Mouse (Mus musculus): ENCODE measurements around the gene Rhbdl1. TPM values are rescaled to one million over a fixed set of nuclear protein-coding genes. Genes with fewer than 3 reads are reported as not detected.

The Rhbdl1 gene
- polyA plus RNA-seq, 1 experiment from 2014 or later, result 2.7 TPM

GRCm38 (mm10) chr17:25833961-25834594, 3.0 kb downstream of the Rhbdl1 start:
- Histone ChIP-seq H3K4me2 (replicated peaks; ENCODE audit: low read depth, low read length) (peak overlapping the region; percentile 99), H3K4me3 (ENCODE audit: low read depth, low read length) (peak overlapping the region; percentile 81), H3K36me3 (ENCODE audit: control insufficient read depth, insufficient read depth, low read length) (peaks cover 36% of the 10 kb centered on the region), H3K4me1 (ENCODE audit: control insufficient read depth, insufficient read depth, low read length) (peaks cover 55% of the 10 kb centered on the region), H3K9ac (replicated peaks; ENCODE audit: low read depth, low read length) (peak overlapping the region; percentile 74; the same call in 1 of the 2 replicates), H3K27me3 (ENCODE audit: control insufficient read depth, insufficient read depth, low read length) (no peaks in the 10 kb centered on the region), H3K9me3 (ENCODE audit: control insufficient read depth, low read depth, low read length) (no peaks in the 10 kb centered on the region), H3K27ac (ENCODE audit: low read length) (peak overlapping the region; percentile 94; the same call in 1 of the 2 replicates)
- ATAC-seq (ENCODE audit: insufficient number of reproducible peaks, insufficient read depth, low FRiP score, low read depth), result no peak
- WGBS, result 20% methylated on average over 6 of the region's 6 CpGs

- no peaks in the 10 kb centered on the region for H3K27me3 ChIP-seq (ENCODE audit: control insufficient read depth, insufficient read depth, low read length)
- peak; percentile 66 for ATAC-seq (ENCODE audit: insufficient number of reproducible peaks, insufficient read depth, low FRiP score, low read depth)
- WGBS, result under 1% methylated on average over 24 of the region's 24 CpGs
- peak within 1 kb of the TSS; percentile 74 for H3K9ac ChIP-seq (replicated peaks; ENCODE audit: low read depth, low read length)
- peaks cover 58% of the 10 kb centered on the region for H3K4me1 ChIP-seq (ENCODE audit: control insufficient read depth, insufficient read depth, low read length)
- H3K36me3 ChIP-seq (ENCODE audit: control insufficient read depth, insufficient read depth, low read length), result peaks cover 31% of the 10 kb centered on the region
- peak within 1 kb of the TSS; percentile 94 for H3K27ac ChIP-seq (ENCODE audit: low read length)
- H3K4me3 ChIP-seq (ENCODE audit: low read depth, low read length), result peak within 1 kb of the TSS; percentile 81
- no peaks in the 10 kb centered on the region for H3K9me3 ChIP-seq (ENCODE audit: control insufficient read depth, low read depth, low read length)
- H3K4me2 ChIP-seq (replicated peaks; ENCODE audit: low read depth, low read length), result peak within 1 kb of the TSS; percentile 99
Observed at GRCm38 (mm10) chr17:25833291-25833663, 3.8 kb downstream of the Rhbdl1 start, which contains the start of gene Stub1. Stub1 (minus strand) TSS chr17:25833404.

GRCm38 (mm10) chr17:25832436-25833290, 4.4 kb downstream of the Rhbdl1 start:
- peak overlapping the region; percentile 99 for H3K4me2 ChIP-seq (replicated peaks; ENCODE audit: low read depth, low read length)

DNA sequence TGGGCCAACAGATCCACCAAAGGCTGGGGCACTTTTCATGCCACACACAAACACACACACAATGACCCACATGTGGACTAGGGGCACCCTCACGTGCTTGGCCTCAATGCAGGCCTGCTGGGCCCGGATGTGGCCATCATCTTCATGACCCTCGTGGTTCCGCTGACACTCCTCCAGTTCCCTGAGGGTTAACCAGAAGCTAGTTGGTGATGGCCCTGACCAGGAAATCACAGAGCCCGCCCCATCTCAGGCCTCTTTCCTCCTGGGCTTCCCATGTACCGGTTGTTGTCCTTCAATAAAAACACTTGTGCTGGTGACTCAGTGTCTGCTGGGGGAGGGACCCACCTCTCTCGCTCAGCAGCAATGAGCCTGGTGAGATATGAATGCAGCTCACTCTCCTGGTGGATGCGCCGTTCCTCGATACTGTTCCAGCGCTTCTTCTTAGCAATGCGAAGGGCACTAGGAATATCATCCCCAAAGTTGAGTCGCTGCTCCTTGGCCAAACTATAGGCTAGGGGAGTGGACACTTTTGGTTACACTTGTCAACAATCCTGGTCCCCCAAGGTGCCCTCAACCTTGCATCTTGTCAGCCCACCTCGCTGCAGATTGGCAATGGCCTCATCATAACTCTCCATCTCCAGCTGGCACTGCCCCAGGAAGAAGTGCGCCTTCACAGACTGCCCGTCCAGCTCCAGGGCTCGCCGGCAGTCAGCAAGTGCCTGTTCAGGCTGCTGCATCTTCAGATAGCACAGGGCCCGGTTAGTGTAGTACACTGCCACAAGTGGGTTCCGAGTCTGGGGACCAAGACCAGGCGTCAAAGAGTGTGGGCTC, 5.4 kb downstream of the Rhbdl1 start:
- H3K27me3 ChIP-seq (ENCODE audit: control insufficient read depth, insufficient read depth, low read length), result no peaks in the 10 kb centered on the region
- peaks cover 28% of the 10 kb centered on the region for H3K36me3 ChIP-seq (ENCODE audit: control insufficient read depth, insufficient read depth, low read length)
- peak overlapping the region; percentile 88 for H3K27ac ChIP-seq (ENCODE audit: low read length)
- H3K9me3 ChIP-seq (ENCODE audit: control insufficient read depth, low read depth, low read length), result no peaks in the 10 kb centered on the region
- peak overlapping the region; percentile 81 for H3K4me3 ChIP-seq (ENCODE audit: low read depth, low read length)
- H3K4me1 ChIP-seq (ENCODE audit: control insufficient read depth, insufficient read depth, low read length), result peaks cover 50% of the 10 kb centered on the region
- peak overlapping the region; percentile 74 for H3K9ac ChIP-seq (replicated peaks; ENCODE audit: low read depth, low read length)
- peak overlapping the region; percentile 99 for H3K4me2 ChIP-seq (replicated peaks; ENCODE audit: low read depth, low read length)
- no peak for ATAC-seq (ENCODE audit: insufficient number of reproducible peaks, insufficient read depth, low FRiP score, low read depth)
- 55% methylated on average over 21 of the region's 21 CpGs for WGBS

More at GRCm38 (mm10) chr17:25832436-25833290, 4.4 kb downstream of the Rhbdl1 start:
- Histone ChIP-seq H3K9me3 (ENCODE audit: control insufficient read depth, low read depth, low read length) (no peaks in the 10 kb centered on the region), H3K4me1 (ENCODE audit: control insufficient read depth, insufficient read depth, low read length) (peaks cover 60% of the 10 kb centered on the region), H3K9ac (replicated peaks; ENCODE audit: low read depth, low read length) (peak overlapping the region; percentile 74), H3K27ac (ENCODE audit: low read length) (peak overlapping the region; percentile 94), H3K36me3 (ENCODE audit: control insufficient read depth, insufficient read depth, low read length) (peaks cover 25% of the 10 kb centered on the region), H3K27me3 (ENCODE audit: control insufficient read depth, insufficient read depth, low read length) (no peaks in the 10 kb centered on the region), H3K4me3 (ENCODE audit: low read depth, low read length) (peak overlapping the region; percentile 81)
- ATAC-seq (ENCODE audit: insufficient number of reproducible peaks, insufficient read depth, low FRiP score, low read depth), result peak; percentile 87
- under 1% methylated on average over 70 of the region's 77 CpGs for WGBS

- 83% methylated on average over 14 of the region's 14 CpGs for WGBS
- H3K9ac ChIP-seq (replicated peaks; ENCODE audit: low read depth, low read length), result no peak overlapping the region
Observed at GRCm38 (mm10) chr17:25830806-25831431, 6.2 kb downstream of the Rhbdl1 start.

DNA sequence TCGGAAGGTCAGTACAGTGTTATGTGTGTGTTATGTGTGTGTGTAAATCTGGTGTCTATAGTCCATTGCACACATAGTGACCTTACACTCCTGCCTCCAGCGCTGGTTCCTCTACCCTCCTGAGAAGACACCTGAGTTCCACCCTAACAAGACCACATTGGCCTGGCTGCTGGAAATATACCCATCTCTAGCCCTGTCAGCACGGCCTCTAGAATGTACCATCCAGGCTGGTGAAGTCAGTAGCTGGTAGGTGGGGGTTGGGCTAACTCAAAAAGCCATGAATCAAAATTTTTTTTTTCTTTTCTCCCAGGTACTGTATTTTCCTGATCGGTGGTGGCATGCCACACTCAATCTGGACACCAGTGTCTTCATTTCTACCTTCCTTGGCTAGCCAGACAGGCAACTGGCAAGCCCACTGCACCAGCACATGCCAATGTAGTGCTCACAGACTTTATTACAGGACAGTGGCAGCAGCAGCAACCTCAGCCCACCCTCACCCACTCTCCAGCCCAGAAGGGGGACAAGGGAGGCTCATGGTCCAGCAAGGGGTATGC, 6.8 kb downstream of the Rhbdl1 start:
- H3K4me1 ChIP-seq (ENCODE audit: control insufficient read depth, insufficient read depth, low read length), result peaks cover 38% of the 10 kb centered on the region
- H3K4me2 ChIP-seq (replicated peaks; ENCODE audit: low read depth, low read length), result peak overlapping the region; percentile 91
- 77% methylated on average over 4 of the region's 4 CpGs for WGBS
- H3K36me3 ChIP-seq (ENCODE audit: control insufficient read depth, insufficient read depth, low read length), result peaks cover 38% of the 10 kb centered on the region
- H3K27me3 ChIP-seq (ENCODE audit: control insufficient read depth, insufficient read depth, low read length), result no peaks in the 10 kb centered on the region
- no peak overlapping the region for H3K9ac ChIP-seq (replicated peaks; ENCODE audit: low read depth, low read length)
- no peaks in the 10 kb centered on the region for H3K9me3 ChIP-seq (ENCODE audit: control insufficient read depth, low read depth, low read length)
- no peak for ATAC-seq (ENCODE audit: insufficient number of reproducible peaks, insufficient read depth, low FRiP score, low read depth)
- H3K27ac ChIP-seq (ENCODE audit: low read length), result no peak overlapping the region
- H3K4me3 ChIP-seq (ENCODE audit: low read depth, low read length), result no peak overlapping the region

More at GRCm38 (mm10) chr17:25830806-25831431, 6.2 kb downstream of the Rhbdl1 start:
- no peak for ATAC-seq (ENCODE audit: insufficient number of reproducible peaks, insufficient read depth, low FRiP score, low read depth)
- no peaks in the 10 kb centered on the region for H3K27me3 ChIP-seq (ENCODE audit: control insufficient read depth, insufficient read depth, low read length)
- H3K4me1 ChIP-seq (ENCODE audit: control insufficient read depth, insufficient read depth, low read length), result peaks cover 43% of the 10 kb centered on the region
- H3K36me3 ChIP-seq (ENCODE audit: control insufficient read depth, insufficient read depth, low read length), result peaks cover 36% of the 10 kb centered on the region
- peak overlapping the region; percentile 81; the same call in 1 of the 2 replicates for H3K4me3 ChIP-seq (ENCODE audit: low read depth, low read length)
- H3K9me3 ChIP-seq (ENCODE audit: control insufficient read depth, low read depth, low read length), result no peaks in the 10 kb centered on the region
- H3K4me2 ChIP-seq (replicated peaks; ENCODE audit: low read depth, low read length), result peak overlapping the region; percentile 99; the same call in 1 of the 2 replicates
- no peak overlapping the region for H3K27ac ChIP-seq (ENCODE audit: low read length)

- H3K4me1 ChIP-seq (ENCODE audit: control insufficient read depth, insufficient read depth, low read length), result peaks cover 35% of the 10 kb centered on the region
Observed at GRCm38 (mm10) chr17:25829558-25830017, 7.5 kb downstream of the Rhbdl1 start.

More at GRCm38 (mm10) chr17:25829558-25830017, 7.5 kb downstream of the Rhbdl1 start:
- H3K9me3 ChIP-seq (ENCODE audit: control insufficient read depth, low read depth, low read length), result no peaks in the 10 kb centered on the region
- H3K4me2 ChIP-seq (replicated peaks; ENCODE audit: low read depth, low read length), result peak overlapping the region; percentile 91
- H3K36me3 ChIP-seq (ENCODE audit: control insufficient read depth, insufficient read depth, low read length), result peaks cover 34% of the 10 kb centered on the region
- 30% methylated on average over 8 of the region's 8 CpGs for WGBS
- H3K27me3 ChIP-seq (ENCODE audit: control insufficient read depth, insufficient read depth, low read length), result no peaks in the 10 kb centered on the region
- peak overlapping the region; percentile 88 for H3K27ac ChIP-seq (ENCODE audit: low read length)
- no peak for ATAC-seq (ENCODE audit: insufficient number of reproducible peaks, insufficient read depth, low FRiP score, low read depth)
- peak overlapping the region; percentile 60 for H3K9ac ChIP-seq (replicated peaks; ENCODE audit: low read depth, low read length)
- H3K4me3 ChIP-seq (ENCODE audit: low read depth, low read length), result peak overlapping the region; percentile 59
